Mouse (Mus musculus): Measurements from ENCODE around the gene Ctnnd2. TPM values are rescaled to one million over a fixed set of nuclear protein-coding genes. Genes with fewer than 3 reads are reported as not detected.

Ctnnd2 gene
- polyA plus RNA-seq, 1 experiment, result 4.6 TPM

DNA sequence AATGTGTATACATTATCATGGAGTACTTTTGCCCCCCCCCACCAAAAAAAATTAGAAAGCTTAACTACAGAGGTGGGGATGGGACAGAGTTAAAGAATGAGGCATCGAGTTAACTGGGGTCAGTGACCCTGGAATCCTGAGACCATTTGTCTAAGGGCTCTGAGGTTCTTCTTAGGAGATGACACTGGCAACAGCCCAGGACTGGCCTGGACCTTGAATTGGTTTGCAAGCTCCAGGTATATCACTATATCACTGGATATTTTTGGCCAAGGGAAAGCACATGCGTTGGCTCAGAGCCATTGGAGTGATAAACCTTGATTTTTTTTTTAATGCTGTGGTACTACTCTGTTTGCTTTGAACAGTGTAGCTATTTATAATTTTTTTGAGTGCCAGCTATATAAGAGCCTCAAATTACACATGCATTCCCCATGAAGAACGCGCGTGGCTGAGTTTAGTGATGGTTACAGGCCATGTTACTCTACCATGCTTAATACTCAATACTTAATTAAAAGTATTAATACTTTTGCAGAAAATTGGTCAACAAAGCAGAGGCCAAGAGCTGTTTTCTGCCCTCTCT lies 291.2 kb downstream of the Ctnnd2 start:
- H3K4me3 ChIP-seq (ENCODE audit: control insufficient read depth, insufficient read depth, low read length), result no peak overlapping the region
- no peaks in the 10 kb centered on the region for H3K4me1 ChIP-seq (replicated peaks; ENCODE audit: control insufficient read depth, insufficient read depth, low read length)
- H3K36me3 ChIP-seq (ENCODE audit: control insufficient read depth, insufficient read depth, low read length), result no peaks in the 10 kb centered on the region
- 93% methylated on average over 5 of the region's 5 CpGs for WGBS
- TF ChIP-seq CTCF (IDR thresholded peaks at IDR 0.05; ENCODE audit: borderline replicate concordance, control insufficient read depth, extremely low read depth, insufficient read depth, low read length, poor library complexity) (no peak), POLR2A (IDR thresholded peaks at IDR 0.05; ENCODE audit: control insufficient read depth, extremely low read depth, insufficient read depth, low read length, poor library complexity) (no peak)
- no peak for DNase-seq
- H3K27me3 ChIP-seq (ENCODE audit: control insufficient read depth, insufficient read depth, low read length), result no peaks in the 10 kb centered on the region
- no peak overlapping the region for H3K27ac ChIP-seq (ENCODE audit: control insufficient read depth, insufficient read depth, low read length)

DNA sequence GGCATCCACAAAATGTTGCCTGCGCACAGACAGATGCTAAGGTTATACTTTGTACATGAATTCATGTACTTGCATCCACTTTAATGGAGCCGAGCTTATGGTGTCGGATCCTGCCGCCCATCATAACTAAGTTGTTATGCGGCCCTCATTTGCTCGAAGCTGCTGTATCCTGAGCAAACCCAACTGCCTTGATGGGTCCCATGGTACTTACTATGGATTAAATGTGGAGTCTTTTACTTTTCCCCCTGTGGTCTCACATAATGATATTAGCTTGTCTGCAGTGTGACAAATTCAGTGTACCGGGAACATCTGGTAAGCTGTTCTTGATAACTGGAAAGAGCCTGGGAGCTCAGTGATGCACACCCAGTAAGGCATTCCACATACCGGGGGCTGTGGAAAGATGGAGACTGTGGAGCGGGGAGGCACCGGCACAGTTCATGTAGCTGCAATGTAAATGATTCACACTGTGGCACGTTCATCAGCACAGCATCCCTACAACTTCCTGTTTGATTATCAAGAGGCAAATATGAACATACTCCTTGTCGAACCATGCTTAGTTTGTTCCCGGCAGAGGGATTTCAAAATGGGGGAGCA lies 294.7 kb downstream of the Ctnnd2 start:
- 84% methylated on average over 13 of the region's 13 CpGs for whole genome bisulfite sequencing
- H3K4me1 ChIP-seq (replicated peaks; ENCODE audit: control insufficient read depth, insufficient read depth, low read length), result no peaks in the 10 kb centered on the region
- no peak for DNase-seq
- H3K36me3 ChIP-seq (ENCODE audit: control insufficient read depth, insufficient read depth, low read length), result no peaks in the 10 kb centered on the region
- H3K27ac ChIP-seq (ENCODE audit: control insufficient read depth, insufficient read depth, low read length), result no peak overlapping the region
- H3K4me3 ChIP-seq (ENCODE audit: control insufficient read depth, insufficient read depth, low read length), result no peak overlapping the region
- H3K27me3 ChIP-seq (ENCODE audit: control insufficient read depth, insufficient read depth, low read length), result no peaks in the 10 kb centered on the region
- TF ChIP-seq CTCF (IDR thresholded peaks at IDR 0.05; ENCODE audit: borderline replicate concordance, control insufficient read depth, extremely low read depth, insufficient read depth, low read length, poor library complexity), result no peak
- no peak for TF ChIP-seq POLR2A (IDR thresholded peaks at IDR 0.05; ENCODE audit: control insufficient read depth, extremely low read depth, insufficient read depth, low read length, poor library complexity)

DNA sequence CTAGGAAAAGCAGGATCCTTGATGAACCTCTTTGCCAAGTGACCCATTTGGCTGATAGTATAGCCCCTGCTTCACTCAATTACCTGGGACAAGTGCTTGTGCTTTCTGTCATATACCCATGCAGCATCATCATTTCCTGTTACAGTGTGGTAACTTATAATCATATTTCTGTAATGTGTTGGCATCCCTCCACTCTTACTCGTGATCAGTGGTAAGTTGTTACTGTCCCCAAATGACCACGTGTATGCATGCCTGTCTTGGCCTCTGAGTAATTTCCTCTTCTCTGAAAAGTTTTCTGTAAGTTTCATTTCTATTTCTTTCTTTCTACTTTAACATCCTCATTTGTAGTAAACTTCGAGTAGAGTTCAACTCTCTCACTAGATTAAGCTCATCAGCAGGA lies 296.4 kb downstream of the Ctnnd2 start:
- TF ChIP-seq CTCF (IDR thresholded peaks at IDR 0.05; ENCODE audit: borderline replicate concordance, control insufficient read depth, extremely low read depth, insufficient read depth, low read length, poor library complexity), result no peak
- TF ChIP-seq POLR2A (IDR thresholded peaks at IDR 0.05; ENCODE audit: control insufficient read depth, extremely low read depth, insufficient read depth, low read length, poor library complexity), result no peak
- DNase-seq, result no peak
- 16% methylated on average over 3 of the region's 3 CpGs for whole genome bisulfite sequencing

DNA sequence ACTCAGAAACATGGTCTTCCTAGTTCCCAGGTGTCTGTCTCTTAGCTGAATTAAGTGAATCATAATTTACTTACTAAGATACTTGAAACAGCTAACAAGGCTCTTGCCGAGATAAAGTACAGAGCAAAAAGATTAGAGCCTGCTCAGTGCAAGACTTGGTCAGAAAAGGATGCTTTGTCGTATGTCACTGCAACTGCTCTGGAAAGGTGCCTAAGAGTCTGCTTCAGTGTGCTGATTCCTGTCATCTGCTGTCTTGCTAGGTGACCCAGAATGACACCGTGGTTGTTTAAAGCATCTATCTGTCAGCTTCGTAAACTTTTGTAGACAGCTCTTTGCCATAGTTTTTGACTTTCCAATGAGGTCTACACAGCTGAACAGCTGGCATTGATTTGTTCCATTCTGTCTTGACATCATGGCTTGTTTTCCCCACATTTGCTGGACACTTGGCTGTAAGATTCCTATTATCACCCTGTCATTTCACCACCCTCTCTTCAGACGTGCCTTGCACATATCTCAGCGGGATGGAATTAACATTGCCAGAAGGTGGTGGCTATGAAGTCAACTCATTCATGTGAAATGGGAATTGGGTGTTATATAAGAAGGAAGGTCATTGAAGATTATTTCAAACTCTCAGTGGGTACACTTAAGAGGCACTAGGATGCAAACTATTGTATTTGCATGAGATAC lies 299.0 kb downstream of the Ctnnd2 start:
- TF ChIP-seq CTCF (IDR thresholded peaks at IDR 0.05; ENCODE audit: borderline replicate concordance, control insufficient read depth, extremely low read depth, insufficient read depth, low read length, poor library complexity) (no peak), POLR2A (IDR thresholded peaks at IDR 0.05; ENCODE audit: control insufficient read depth, extremely low read depth, insufficient read depth, low read length, poor library complexity) (no peak)
- Histone ChIP-seq H3K27ac (ENCODE audit: control insufficient read depth, insufficient read depth, low read length) (no peak overlapping the region), H3K36me3 (ENCODE audit: control insufficient read depth, insufficient read depth, low read length) (no peaks in the 10 kb centered on the region), H3K27me3 (ENCODE audit: control insufficient read depth, insufficient read depth, low read length) (no peaks in the 10 kb centered on the region), H3K4me3 (ENCODE audit: control insufficient read depth, insufficient read depth, low read length) (no peak overlapping the region), H3K4me1 (replicated peaks; ENCODE audit: control insufficient read depth, insufficient read depth, low read length) (no peaks in the 10 kb centered on the region)
- DNase-seq, result no peak
- 97% methylated on average over 6 of the region's 6 CpGs for WGBS

More for the DNA sequence above, 296.4 kb downstream of the Ctnnd2 start:
- H3K27ac ChIP-seq (ENCODE audit: control insufficient read depth, insufficient read depth, low read length), result no peak overlapping the region
- H3K27me3 ChIP-seq (ENCODE audit: control insufficient read depth, insufficient read depth, low read length), result no peaks in the 10 kb centered on the region
- no peaks in the 10 kb centered on the region for H3K4me1 ChIP-seq (replicated peaks; ENCODE audit: control insufficient read depth, insufficient read depth, low read length)
- no peaks in the 10 kb centered on the region for H3K36me3 ChIP-seq (ENCODE audit: control insufficient read depth, insufficient read depth, low read length)
- H3K4me3 ChIP-seq (ENCODE audit: control insufficient read depth, insufficient read depth, low read length), result no peak overlapping the region

DNA sequence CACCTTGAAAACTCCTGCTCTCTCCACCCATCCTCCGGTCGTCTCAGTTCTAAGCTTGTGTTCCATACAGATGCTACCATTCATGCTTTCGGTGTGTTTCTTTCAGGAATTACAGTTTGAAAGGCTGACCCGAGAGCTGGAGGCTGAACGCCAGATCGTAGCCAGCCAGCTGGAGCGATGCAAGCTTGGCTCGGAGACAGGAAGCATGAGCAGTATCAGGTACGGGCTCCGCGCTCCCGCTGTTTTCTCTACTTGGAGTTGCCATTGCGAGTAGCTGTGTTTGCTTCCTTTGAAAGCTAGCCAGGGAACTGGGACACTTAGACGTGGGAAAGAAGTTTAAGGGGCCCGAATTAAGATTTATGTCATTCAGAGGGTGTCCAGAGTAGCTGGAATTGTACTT lies 308.3 kb downstream of the Ctnnd2 start:
- TF ChIP-seq CTCF (IDR thresholded peaks at IDR 0.05; ENCODE audit: borderline replicate concordance, control insufficient read depth, extremely low read depth, insufficient read depth, low read length, poor library complexity) (no peak), POLR2A (IDR thresholded peaks at IDR 0.05; ENCODE audit: control insufficient read depth, extremely low read depth, insufficient read depth, low read length, poor library complexity) (no peak)
- Histone ChIP-seq H3K27me3 (ENCODE audit: control insufficient read depth, insufficient read depth, low read length) (no peaks in the 10 kb centered on the region), H3K4me1 (replicated peaks; ENCODE audit: control insufficient read depth, insufficient read depth, low read length) (no peaks in the 10 kb centered on the region), H3K4me3 (ENCODE audit: control insufficient read depth, insufficient read depth, low read length) (no peak overlapping the region), H3K36me3 (ENCODE audit: control insufficient read depth, insufficient read depth, low read length) (no peaks in the 10 kb centered on the region), H3K27ac (ENCODE audit: control insufficient read depth, insufficient read depth, low read length) (no peak overlapping the region)
- WGBS, result 87% methylated on average over 15 of the region's 15 CpGs
- no peak for DNase-seq

DNA sequence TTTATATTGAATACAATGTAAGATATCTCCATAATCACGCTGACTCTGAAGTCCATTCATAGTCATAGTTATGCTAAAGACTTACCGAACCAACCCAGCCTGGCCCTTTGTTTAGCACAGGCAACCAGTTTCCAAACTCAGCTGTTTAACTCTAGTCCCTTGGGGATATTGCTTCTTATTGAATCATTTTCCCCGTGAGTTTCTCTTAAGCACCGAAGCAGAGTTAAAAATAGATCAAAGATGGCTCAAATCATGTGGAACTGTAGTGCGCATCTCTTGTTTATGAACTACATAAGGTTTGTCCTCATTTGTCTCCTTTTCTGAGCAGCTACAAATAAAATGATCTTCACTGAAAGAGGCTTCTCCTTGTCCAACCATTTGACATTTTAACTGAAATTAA lies 334.1 kb downstream of the Ctnnd2 start:
- Histone ChIP-seq H3K27me3 (ENCODE audit: control insufficient read depth, insufficient read depth, low read length) (no peaks in the 10 kb centered on the region), H3K36me3 (ENCODE audit: control insufficient read depth, insufficient read depth, low read length) (no peaks in the 10 kb centered on the region), H3K27ac (ENCODE audit: control insufficient read depth, insufficient read depth, low read length) (no peak overlapping the region), H3K4me1 (replicated peaks; ENCODE audit: control insufficient read depth, insufficient read depth, low read length) (no peaks in the 10 kb centered on the region), H3K4me3 (ENCODE audit: control insufficient read depth, insufficient read depth, low read length) (no peak overlapping the region)
- WGBS, result 88% methylated on average over 5 of the region's 5 CpGs
- no peak for DNase-seq
- TF ChIP-seq CTCF (IDR thresholded peaks at IDR 0.05; ENCODE audit: borderline replicate concordance, control insufficient read depth, extremely low read depth, insufficient read depth, low read length, poor library complexity) (no peak), POLR2A (IDR thresholded peaks at IDR 0.05; ENCODE audit: control insufficient read depth, extremely low read depth, insufficient read depth, low read length, poor library complexity) (no peak)
